Mouse (Mus musculus) frontal cortex, postnatal 10 days (tissue): ENCODE data around the gene Nceh1.

Source experiments
- DNase-seq, 2 experiments: peaks; one replicate each; pipeline ENCODE4 v3.0.0; 2022; ENCODE audit warnings: low spot score in 2 of 2, mixed read lengths in 1 of 2

Nceh1 gene

DNA sequence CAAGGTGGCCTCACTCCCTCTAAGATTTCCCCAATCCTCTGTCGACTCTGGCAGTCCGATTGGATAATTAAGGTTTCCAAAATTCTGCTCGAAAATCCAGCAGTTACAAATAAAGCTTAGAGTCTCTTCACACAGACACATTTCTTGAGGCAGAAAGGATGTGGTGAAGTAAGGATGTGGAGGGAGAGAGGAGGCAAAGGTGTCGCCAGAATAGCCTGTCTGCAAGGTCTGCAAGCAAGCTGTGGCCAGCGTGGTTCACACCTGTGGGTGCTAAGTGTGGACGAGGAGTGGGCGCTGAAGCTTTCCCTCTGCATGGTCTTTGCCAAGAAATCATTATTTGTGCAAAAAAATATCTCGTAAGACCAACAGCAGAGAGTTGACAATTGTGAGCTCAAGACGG, 139.8 kb downstream of the Nceh1 start:
- DNase-seq, result no peak

DNA sequence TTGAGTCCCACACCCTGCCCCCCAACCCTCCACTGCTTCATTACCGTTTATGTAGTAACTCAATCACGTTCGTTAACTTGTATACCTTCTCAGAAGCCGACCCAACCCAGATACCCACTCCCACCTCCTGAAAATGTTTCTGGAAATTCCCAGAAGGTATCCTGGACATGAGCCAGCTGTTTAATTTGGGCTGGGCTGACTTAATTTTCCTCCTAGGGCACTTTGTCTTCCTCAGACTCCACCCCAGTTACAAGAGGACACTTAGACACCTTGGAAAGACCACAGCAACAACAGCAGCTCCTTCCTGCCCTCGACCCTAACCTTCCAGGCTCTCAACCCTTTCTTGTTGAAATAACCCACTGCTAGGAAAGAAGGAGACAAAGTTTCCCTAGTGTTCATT, 140.8 kb downstream of the Nceh1 start:
- no peak for DNase-seq

- no peak for DNase-seq
Measured at GRCm38 (mm10) chr3:27326633-27327191, 143.9 kb downstream of the Nceh1 start.

- DNase-seq, result no peak
Measured at GRCm38 (mm10) chr3:27330706-27331105, 147.9 kb downstream of the Nceh1 start.
